ENCODE assay signal across 9 mouse cellular contexts in genomic region chr17:46453970-46454411, GRCm38 (mm10). TPM values are rescaled to one million over a fixed set of nuclear protein-coding genes. Genes with fewer than 3 reads are reported as not detected.
DNase-seq lines count a peak whose midpoint lies in the region; ATAC-seq lines count a peak whose summit lies in the region.
"Had no signal": no experiment of that assay in that cellular context is flagged by ENCODE, and none has a peak within 500 bp of the region (broad histone marks: within the 10 kb centered on the region; RNA-seq: fewer than 3 reads in every experiment).

No protein-coding gene starts in this region.

- no peaks in the 10 kb centered on the region for H3K9me3 ChIP-seq in heart, embryonic 11.5 days (replicated peaks; ENCODE audit: control insufficient read depth, low read length)
- H3K9me3 ChIP-seq in hindbrain, embryonic 14.5 days (ENCODE audit: control insufficient read depth, low read length) = no peaks in the 10 kb centered on the region
- no peaks in the 10 kb centered on the region for H3K9me3 ChIP-seq in midbrain, embryonic 14.5 days (ENCODE audit: control insufficient read depth, low read length)

- WGBS in heart, embryonic 11.5 days (ENCODE audit: insufficient replicate concordance) = 2% methylated on average over 26 of the region's 26 CpGs
- under 1% methylated on average over 26 of the region's 26 CpGs for WGBS in hindbrain, embryonic 14.5 days
- WGBS in midbrain, embryonic 14.5 days = under 1% methylated on average over 26 of the region's 26 CpGs

- H3K4me3 ChIP-seq in heart, embryonic 11.5 days (ENCODE audit: low read depth, low read length) = peak overlapping the region; percentile 42
- peak overlapping the region; percentile 24 for H3K4me3 ChIP-seq in hindbrain, embryonic 14.5 days (replicated peaks; ENCODE audit: low read length)
- H3K4me3 ChIP-seq in midbrain, embryonic 14.5 days (replicated peaks; ENCODE audit: low read depth, low read length) = peak overlapping the region; percentile 24

- ATAC-seq in heart, embryonic 11.5 days (replicated peaks; ENCODE audit: insufficient number of reproducible peaks, low FRiP score, low TSS enrichment) = no peak
- ATAC-seq in hindbrain, embryonic 14.5 days (ENCODE audit: low FRiP score) = peak; percentile 16; the same call in 1 of the 2 replicates
- peak; percentile 22; the same call in 1 of the 2 replicates for ATAC-seq in midbrain, embryonic 14.5 days (ENCODE audit: low FRiP score, low TSS enrichment)

- peak overlapping the region; percentile 81 for H3K4me2 ChIP-seq in heart, embryonic 11.5 days
- peak overlapping the region; percentile 60 for H3K4me2 ChIP-seq in hindbrain, embryonic 14.5 days (replicated peaks)
- peak overlapping the region; percentile 58 for H3K4me2 ChIP-seq in midbrain, embryonic 14.5 days (ENCODE audit: low read length)

- peaks cover 33% of the 10 kb centered on the region for H3K4me1 ChIP-seq in heart, embryonic 11.5 days (ENCODE audit: control insufficient read depth, insufficient read depth, low read length)
- peaks cover 26% of the 10 kb centered on the region for H3K4me1 ChIP-seq in hindbrain, embryonic 14.5 days (replicated peaks; ENCODE audit: control insufficient read depth, insufficient read depth, low read length)
- H3K4me1 ChIP-seq in midbrain, embryonic 14.5 days (ENCODE audit: control insufficient read depth, insufficient read depth, low read length) = peaks cover 40% of the 10 kb centered on the region

- peaks cover 56% of the 10 kb centered on the region for H3K27me3 ChIP-seq in heart, embryonic 11.5 days (ENCODE audit: control insufficient read depth, insufficient read depth, low read length)
- 0 out of 2 replicates have a peak, but pooled peaks cover 3% of the 10 kb centered on the region for H3K27me3 ChIP-seq in hindbrain, embryonic 14.5 days (ENCODE audit: control insufficient read depth, insufficient read depth, low read length)
- no peaks in the 10 kb centered on the region for H3K27me3 ChIP-seq in midbrain, embryonic 14.5 days (ENCODE audit: control insufficient read depth, insufficient read depth, low read length)

- H3K9ac ChIP-seq in heart, embryonic 11.5 days (ENCODE audit: low read depth, low read length) = 0 out of 2 replicates have a peak overlapping the region, but pooled peaks have one; percentile 1
- peak overlapping the region; percentile 42 for H3K9ac ChIP-seq in hindbrain, embryonic 14.5 days
- H3K9ac ChIP-seq in midbrain, embryonic 14.5 days (replicated peaks; ENCODE audit: low read length) = no peak overlapping the region; the same call in 1 of the 2 replicates

- no peak overlapping the region for H3K27ac ChIP-seq in heart, embryonic 11.5 days (ENCODE audit: low read depth, low read length)
- H3K27ac ChIP-seq in hindbrain, embryonic 14.5 days = no peak overlapping the region; the same call in 1 of the 2 replicates
- H3K27ac ChIP-seq in midbrain, embryonic 14.5 days (replicated peaks; ENCODE audit: low read depth, low read length) = peak overlapping the region; percentile 60

- DNase-seq in heart, adult 9 months (ENCODE audit: low spot score in 2 of 2) = no peak
- peak; percentile 38 for DNase-seq in brain, adult 2 months (ENCODE audit: low read depth, low spot score)
- DNase-seq in hindbrain, embryonic 14.5 days (ENCODE audit: low spot score) = peak; percentile 27
- DNase-seq in midbrain, embryonic 14.5 days = peak; percentile 68
- no peak for DNase-seq in ovary, postnatal 14 days (ENCODE audit: low spot score)
- no peak for DNase-seq in adrenal gland, adult 2 months
- DNase-seq in urinary bladder, postnatal 25 days (ENCODE audit: low spot score) = no peak

- H3K36me3 ChIP-seq in heart, embryonic 11.5 days (ENCODE audit: control insufficient read depth, insufficient read depth, low read length) = no peaks in the 10 kb centered on the region
- peaks cover 11% of the 10 kb centered on the region; the same call in 1 of the 2 replicates for H3K36me3 ChIP-seq in hindbrain, embryonic 14.5 days (replicated peaks; ENCODE audit: control insufficient read depth, insufficient read depth)
- H3K36me3 ChIP-seq in midbrain, embryonic 14.5 days (ENCODE audit: control insufficient read depth, insufficient read depth, low read length) = peaks cover 12% of the 10 kb centered on the region; the same call in 1 of the 2 replicates

RNA-seq across cellular contexts. Expression of gene Slc22a7, which starts 15.7 kb away (rescaled TPM):
- polyA plus RNA-seq in heart, embryonic 11.5 days (2014; fragmentation: Nextera tagmentation; extraction: Ambion mirVana) = 0.20 TPM in 1 of 2 replicates, not detected in the other
- not detected in 2 replicates for polyA plus RNA-seq in hindbrain, embryonic 14.5 days (2014; fragmentation: Nextera tagmentation; extraction: Ambion mirVana)
- not detected in 2 replicates for polyA plus RNA-seq in midbrain, embryonic 14.5 days (2014; fragmentation: Nextera tagmentation; extraction: Ambion mirVana)
- total RNA-seq in adrenal gland, adult 2 months (2021) = under 1 TPM in 1 of 2 experiments, not detected in 1; 0.37 TPM
- 0.06 TPM in 1 of 2 replicates, not detected in the other for polyA plus RNA-seq in adrenal gland, adult 2 months (2012; rRNA removed)
- polyA plus RNA-seq: gonadal fat pad, adult 2 months had no signal

RNA-seq across cellular contexts. Expression of gene Crip3, which starts 25.3 kb away (rescaled TPM):
- polyA plus RNA-seq in heart, embryonic 11.5 days (2014; fragmentation: Nextera tagmentation; extraction: Ambion mirVana) = 0.39 and 0.97 TPM in 2 replicates
- 1.4 and 2.2 TPM in 2 replicates for polyA plus RNA-seq in hindbrain, embryonic 14.5 days (2014; fragmentation: Nextera tagmentation; extraction: Ambion mirVana)
- 1.00 and 4.2 TPM in 2 replicates for polyA plus RNA-seq in midbrain, embryonic 14.5 days (2014; fragmentation: Nextera tagmentation; extraction: Ambion mirVana)
- under 1 TPM; 0.38 to 0.69 TPM for total RNA-seq in adrenal gland, adult 2 months (2021)
- polyA plus RNA-seq in adrenal gland, adult 2 months (2012; rRNA removed) = 0.82 and 1.4 TPM in 2 replicates

RNA-seq across cellular contexts. Expression of gene Ttbk1, which starts 33.5 kb away (rescaled TPM):
- polyA plus RNA-seq in heart, embryonic 11.5 days (2014; fragmentation: Nextera tagmentation; extraction: Ambion mirVana) = 0.04 and 0.07 TPM in 2 replicates
- polyA plus RNA-seq in hindbrain, embryonic 14.5 days (2014; fragmentation: Nextera tagmentation; extraction: Ambion mirVana) = 6.5 and 7.7 TPM in 2 replicates
- 6.1 and 6.2 TPM in 2 replicates for polyA plus RNA-seq in midbrain, embryonic 14.5 days (2014; fragmentation: Nextera tagmentation; extraction: Ambion mirVana)
- total RNA-seq in adrenal gland, adult 2 months (2021) = under 1 TPM; 0.52 to 0.69 TPM
- 0.53 and 0.70 TPM in 2 replicates for polyA plus RNA-seq in adrenal gland, adult 2 months (2012; rRNA removed)

RNA-seq across cellular contexts. Expression of gene Dnph1, which starts 42.5 kb away (rescaled TPM):
- polyA plus RNA-seq in heart, embryonic 11.5 days (2014; fragmentation: Nextera tagmentation; extraction: Ambion mirVana) = 27.9 and 28.4 TPM in 2 replicates
- polyA plus RNA-seq in hindbrain, embryonic 14.5 days (2014; fragmentation: Nextera tagmentation; extraction: Ambion mirVana) = 16.0 and 16.6 TPM in 2 replicates
- 17.2 and 20.4 TPM in 2 replicates for polyA plus RNA-seq in midbrain, embryonic 14.5 days (2014; fragmentation: Nextera tagmentation; extraction: Ambion mirVana)
- 1 to 10 TPM; 3.7 to 6.1 TPM for total RNA-seq in adrenal gland, adult 2 months (2021)
- 3.6 and 3.7 TPM in 2 replicates for polyA plus RNA-seq in adrenal gland, adult 2 months (2012; rRNA removed)

Comparison
In these comparisons a context has a peak if more than half of its experiments do, and no peak if none do; other contexts are left out.
1. DNase-seq: peak in brain, adult 2 months (single experiment), hindbrain, embryonic 14.5 days (single experiment) and midbrain, embryonic 14.5 days (single experiment); none in heart, adult 9 months (0 of 2), ovary, postnatal 14 days (single experiment), adrenal gland, adult 2 months (single experiment) and urinary bladder, postnatal 25 days (single experiment).
2. Peak in every context shown above with its lines, with median percentiles within 50 percentile points of each other: H3K4me2 ChIP-seq and H3K4me3 ChIP-seq.